Mouse (Mus musculus) testis, adult 2 months (tissue): ENCODE data around the gene Igsf9. TPM values are rescaled to one million over a fixed set of nuclear protein-coding genes. Genes with fewer than 3 reads are reported as not detected.

Experiments
- H3K27ac ChIP-seq: fragments of 200-500 bp; 2 replicates; pipeline ENCODE4 v1.5.1; 2012; ENCODE audit warnings: low read depth, low read length; ENCODE audit not compliant: control insufficient read depth, insufficient read depth
- H3K27me3 ChIP-seq: fragments of 200-500 bp; 2 replicates; pipeline ENCODE4 v1.6.1; 2012; ENCODE audit warnings: mild to moderate bottlenecking, low read length, moderate library complexity; ENCODE audit not compliant: control insufficient read depth, insufficient read depth
- H3K36me3 ChIP-seq: fragments of 200-500 bp; 2 replicates; pipeline ENCODE4 v1.6.1; 2012; ENCODE audit warnings: mild to moderate bottlenecking, low read length; ENCODE audit not compliant: control insufficient read depth, insufficient read depth
- H3K4me1 ChIP-seq: fragments of 200-500 bp; 2 replicates; pipeline ENCODE4 v1.6.1; 2012; ENCODE audit warnings: low read length; ENCODE audit not compliant: control insufficient read depth, insufficient read depth
- H3K4me3 ChIP-seq: fragments of 200-500 bp; 2 replicates; pipeline ENCODE4 v1.5.1; 2012; ENCODE audit warnings: low read depth, mild to moderate bottlenecking, low read length, moderate library complexity, mixed read lengths; ENCODE audit not compliant: control insufficient read depth
- CTCF ChIP-seq: fragments of 200-500 bp; IDR thresholded peaks from 2 replicates; pipeline ENCODE4 v1.5.1; 2012; ENCODE audit warnings: low read depth, mild to moderate bottlenecking, inconsistent platforms, low read length, moderate library complexity; ENCODE audit not compliant: control insufficient read depth, insufficient read depth, insufficient replicate concordance
- POLR2A ChIP-seq: fragments of 200-500 bp; IDR thresholded peaks from 2 replicates; pipeline ENCODE4 v1.6.1; 2012; ENCODE audit warnings: low read depth, mild to moderate bottlenecking, inconsistent platforms, low read length, moderate library complexity; ENCODE audit not compliant: control insufficient read depth
- polyA plus RNA-seq: library from polyadenylated mRNA; depleted of rRNA; stranded (reverse); fragments of >200 nt; gene quantifications from 2 replicates; pipeline ENCODE4 v1.2.3, GENCODE M21; 2012

Gene Igsf9
- polyA plus RNA-seq, 1 experiment: 66.1 TPM

- H3K27ac ChIP-seq: no peak overlapping the region
- peak overlapping the region; percentile 88 for H3K4me3 ChIP-seq
- no peaks in the 10 kb centered on the region for H3K36me3 ChIP-seq
- no peaks in the 10 kb centered on the region for H3K27me3 ChIP-seq
- peaks cover 12% of the 10 kb centered on the region for H3K4me1 ChIP-seq
- TF ChIP-seq POLR2A: no peak
- no peak for TF ChIP-seq CTCF
Measured at GRCm38 (mm10) chr1:172522524-172522923, 40.9 kb downstream of the Igsf9 start.

GRCm38 (mm10) chr1:172523699-172524101, 42.1 kb downstream of the Igsf9 start:
- H3K27ac ChIP-seq: no peak overlapping the region
- H3K27me3 ChIP-seq: no peaks in the 10 kb centered on the region
- H3K4me1 ChIP-seq: peaks cover 12% of the 10 kb centered on the region

GRCm38 (mm10) chr1:172525027-172525764, 43.6 kb downstream of the Igsf9 start:
- Histone ChIP-seq H3K27ac (no peak overlapping the region), H3K36me3 (no peaks in the 10 kb centered on the region), H3K4me3 (no peak overlapping the region), H3K27me3 (no peaks in the 10 kb centered on the region), H3K4me1 (peaks cover 12% of the 10 kb centered on the region)
- no peak; the same call in 1 of the 2 replicates for TF ChIP-seq CTCF
- TF ChIP-seq POLR2A: no peak

More at GRCm38 (mm10) chr1:172523699-172524101, 42.1 kb downstream of the Igsf9 start:
- Histone ChIP-seq H3K4me3 (peak overlapping the region; percentile 11), H3K36me3 (no peaks in the 10 kb centered on the region)
- no peak for TF ChIP-seq CTCF
- no peak for TF ChIP-seq POLR2A

DNA sequence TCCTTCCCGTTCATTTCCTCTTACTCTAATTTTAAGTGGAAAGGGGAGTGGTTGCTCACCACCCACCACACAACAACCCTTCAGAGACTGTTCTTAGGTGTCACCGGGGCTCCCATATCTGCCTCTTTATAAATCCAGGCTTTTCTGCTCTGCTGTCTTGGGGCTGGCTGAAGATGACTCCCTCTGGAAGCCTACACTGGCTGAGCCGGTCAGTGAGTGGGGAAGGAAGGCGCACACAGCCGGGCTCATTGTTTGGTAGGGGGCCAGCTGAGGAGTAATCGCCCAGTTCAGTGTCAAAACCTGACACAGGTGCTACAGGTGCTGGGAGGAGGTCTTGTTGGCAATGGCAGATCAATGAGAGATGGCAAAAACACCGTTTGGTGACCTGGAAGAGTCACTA, 44.4 kb downstream of the Igsf9 start:
- TF ChIP-seq POLR2A (no peak), CTCF (no peak)
- Histone ChIP-seq H3K36me3 (no peaks in the 10 kb centered on the region), H3K4me1 (peaks cover 10% of the 10 kb centered on the region), H3K27ac (no peak overlapping the region), H3K27me3 (no peaks in the 10 kb centered on the region), H3K4me3 (no peak overlapping the region)

DNA sequence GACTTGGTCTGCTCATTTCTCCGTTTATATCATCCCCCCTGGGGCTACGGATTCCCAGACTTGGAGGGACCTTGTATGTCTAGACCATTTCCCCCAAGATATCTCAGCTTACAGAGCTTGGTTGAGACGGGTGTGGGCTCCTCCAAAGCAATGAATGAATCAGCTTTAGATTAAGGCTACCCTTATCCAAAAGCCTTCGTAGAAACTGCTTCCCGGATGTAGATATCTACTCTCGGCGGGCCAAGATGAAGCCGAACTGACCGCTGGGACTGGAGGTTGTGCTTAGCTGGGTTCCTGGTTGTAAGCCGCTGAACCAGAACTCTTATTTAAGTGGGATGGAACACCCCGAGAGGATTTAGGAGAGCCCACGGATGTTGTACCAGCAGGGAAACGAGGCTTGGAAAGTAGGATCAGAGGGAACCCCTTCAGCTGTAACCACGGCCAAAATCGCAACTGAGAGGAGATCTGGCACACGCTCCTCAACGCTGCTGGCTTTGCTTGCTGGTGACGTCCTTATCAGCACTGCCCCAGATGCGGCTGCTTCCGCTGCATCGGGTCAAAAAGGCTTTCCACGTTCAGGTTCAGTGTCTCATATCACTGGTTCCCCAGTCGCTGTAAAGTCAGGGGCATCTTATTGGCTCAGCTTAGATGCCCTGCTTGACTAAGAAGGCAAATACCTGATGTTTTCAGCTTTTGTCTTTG, 44.9 kb downstream of the Igsf9 start:
- TF ChIP-seq CTCF (no peak), POLR2A (no peak)
- peak overlapping the region; percentile 4 for H3K4me3 ChIP-seq
- no peak overlapping the region for H3K27ac ChIP-seq
- H3K27me3 ChIP-seq: no peaks in the 10 kb centered on the region
- H3K36me3 ChIP-seq: no peaks in the 10 kb centered on the region
- peaks cover 7% of the 10 kb centered on the region for H3K4me1 ChIP-seq

DNA sequence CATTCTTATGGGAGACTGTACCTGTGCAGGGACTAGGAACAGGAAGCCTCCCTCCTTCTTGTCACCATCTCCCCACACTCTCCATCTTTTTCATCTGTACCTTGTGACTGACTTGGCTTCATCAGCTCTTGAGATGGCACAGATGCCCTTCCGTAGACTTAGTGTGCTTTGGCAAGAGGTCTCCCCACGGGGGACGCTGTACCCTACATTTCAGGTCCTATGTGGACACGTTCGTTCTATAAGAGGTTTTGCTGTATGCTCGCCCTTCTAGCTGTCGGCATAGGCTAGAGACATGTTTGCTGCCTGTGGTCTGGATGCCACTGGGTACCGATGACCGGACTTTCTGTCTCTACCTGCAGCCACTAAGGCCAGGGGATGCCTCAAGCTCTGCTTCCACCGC, 45.8 kb downstream of the Igsf9 start:
- H3K4me3 ChIP-seq: no peak overlapping the region
- H3K4me1 ChIP-seq: peaks cover 12% of the 10 kb centered on the region
- H3K27ac ChIP-seq: no peak overlapping the region
- no peaks in the 10 kb centered on the region for H3K27me3 ChIP-seq
- TF ChIP-seq CTCF: no peak
- H3K36me3 ChIP-seq: no peaks in the 10 kb centered on the region

DNA sequence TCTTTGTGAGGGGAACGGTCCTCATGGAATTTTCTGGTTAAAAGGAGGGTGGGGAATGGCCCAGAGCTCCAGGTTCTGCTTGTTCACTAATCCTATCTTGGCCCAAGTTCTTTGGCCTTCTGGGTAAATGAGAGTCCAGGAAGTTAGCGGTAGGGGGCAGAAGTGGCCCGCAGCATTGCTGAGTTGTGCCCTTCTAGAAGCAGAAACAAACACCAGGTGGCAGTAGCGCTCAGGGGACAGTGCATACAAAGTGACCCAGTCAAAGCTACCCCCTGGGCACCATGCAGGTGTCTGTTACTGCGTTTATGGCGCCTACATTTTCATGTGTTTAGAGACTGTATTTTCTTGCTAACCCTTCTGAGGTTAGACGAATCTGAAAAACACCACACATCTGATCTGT, 47.1 kb downstream of the Igsf9 start:
- no peak overlapping the region for H3K27ac ChIP-seq
- TF ChIP-seq CTCF (peak; percentile 82; the same call in 1 of the 2 replicates), POLR2A (no peak)
- H3K36me3 ChIP-seq: no peaks in the 10 kb centered on the region
- H3K4me3 ChIP-seq: no peak overlapping the region
- H3K4me1 ChIP-seq: peaks cover 13% of the 10 kb centered on the region
- H3K27me3 ChIP-seq: no peaks in the 10 kb centered on the region
